Mouse (Mus musculus) ES-E14 (cell line): Measurements from ENCODE around the gene Rbpj. TPM values are rescaled to one million over a fixed set of nuclear protein-coding genes. Genes with fewer than 3 reads are reported as not detected.

Experiments used
- DNase-seq: peaks from one replicate; pipeline ENCODE4 v3.0.0-alpha.2; 2013; ENCODE audit warnings: low read depth, low spot score
- H3K27ac ChIP-seq: 2 replicates; pipeline ENCODE4 v1.5.1; 2012; ENCODE audit warnings: low read depth, mild to moderate bottlenecking, low read length, moderate library complexity, mixed read lengths; ENCODE audit not compliant: poor library complexity, insufficient read depth, severe bottlenecking
- H3K36me3 ChIP-seq: 2 replicates; pipeline ENCODE4 v1.6.1; 2012; ENCODE audit warnings: mild to moderate bottlenecking, low read length, moderate library complexity, mixed read lengths; ENCODE audit not compliant: control insufficient read depth, poor library complexity, insufficient read depth, severe bottlenecking
- H3K4me1 ChIP-seq, 2 experiments: fragments of 150-350 bp in 1 of 2; sonication (generic) in 1 of 2; 2 replicates each; pipeline ENCODE4 v1.6.1; 2012; ENCODE audit warnings: low read length in 2 of 2, mild to moderate bottlenecking in 1 of 2, mixed read lengths in 1 of 2; ENCODE audit not compliant: control insufficient read depth in 2 of 2, insufficient read depth in 2 of 2, poor library complexity in 1 of 2
- H3K4me3 ChIP-seq, 2 experiments: fragments of 150-350 bp in 1 of 2; sonication (generic) in 1 of 2; 2 replicates each; pipeline ENCODE4 v1.5.1; 2012; ENCODE audit warnings: low read length in 2 of 2, low read depth in 1 of 2, mild to moderate bottlenecking in 1 of 2, mixed read lengths in 1 of 2; ENCODE audit not compliant: insufficient read depth in 1 of 2, poor library complexity in 1 of 2, severe bottlenecking in 1 of 2
- H3K9ac ChIP-seq: 2 replicates; pipeline ENCODE4 v1.6.1; 2012; ENCODE audit warnings: low read depth, mild to moderate bottlenecking, low read length, mixed read lengths; ENCODE audit not compliant: poor library complexity, insufficient read depth, severe bottlenecking
- H3K9me3 ChIP-seq: fragments of 150-350 bp; sonication (generic); 2 replicates; pipeline ENCODE4 v1.6.1; 2012; ENCODE audit warnings: low read depth, mild to moderate bottlenecking, low read length; ENCODE audit not compliant: control insufficient read depth, insufficient read depth
- CHD2 ChIP-seq: IDR thresholded peaks from 2 replicates; pipeline ENCODE4 v1.6.1; 2014; ENCODE audit warnings: mild to moderate bottlenecking, low read depth, low read length, inconsistent platforms
- HCFC1 ChIP-seq: IDR thresholded peaks from 2 replicates; pipeline ENCODE4 v1.6.1; 2012; ENCODE audit warnings: low read length, inconsistent platforms, borderline replicate concordance; ENCODE audit not compliant: insufficient read depth
- MAFK ChIP-seq: IDR thresholded peaks from 2 replicates; pipeline ENCODE4 v1.6.1; 2014; ENCODE audit warnings: mild to moderate bottlenecking, low read depth, low read length, inconsistent platforms; ENCODE audit not compliant: insufficient read depth
- ZC3H11A ChIP-seq: IDR thresholded peaks from 2 replicates; pipeline ENCODE4 v1.6.1; 2012; ENCODE audit warnings: low read depth, mild to moderate bottlenecking, inconsistent platforms, low read length, borderline replicate concordance
- ZNF384 ChIP-seq: IDR thresholded peaks from 2 replicates; pipeline ENCODE4 v1.6.1; 2012; ENCODE audit warnings: low read depth, low read length, inconsistent platforms
- in situ Hi-C, 2 experiments: fragments of 600-800 bp; cut with MboI; formaldehyde crosslinking; loops; one replicate each; pipeline ENCODE4 v1.15.1; 2025; ENCODE audit warnings: low sequenced_read_pairs in 2 of 2, inconsistent platforms in 1 of 2; ENCODE audit not compliant: unreplicated experiment in 2 of 2
- total RNA-seq: library from RNA; depleted of rRNA; stranded (reverse); fragments of 300-350 nt; gene quantifications from 2 replicates; pipeline ENCODE4 v1.2.3, GENCODE M21; 2012

Gene Rbpj
- total RNA-seq, 1 experiment: 159 TPM

GRCm38 (mm10) chr5:53647358-53647757, 181.4 kb downstream of the Rbpj start:
- Histone ChIP-seq H3K27ac (no peak overlapping the region), H3K36me3 (peaks cover 28% of the 10 kb centered on the region), H3K4me1 (peaks cover 0 to 2% of the 10 kb centered on the region in 2 experiments; a peak in 2 of 4 replicates), H3K9me3 (no peaks in the 10 kb centered on the region), H3K4me3 (no peak overlapping the region), H3K9ac (no peak overlapping the region)
- no peak for DNase-seq
- TF ChIP-seq CHD2 (no peak), ZNF384 (no peak), MAFK (no peak), ZC3H11A (no peak), HCFC1 (no peak)
- in situ Hi-C loops: no loop called here

- no peak overlapping the region for H3K9ac ChIP-seq
- no peaks in the 10 kb centered on the region for H3K9me3 ChIP-seq
- H3K4me1 ChIP-seq: peaks cover 4 to 9% of the 10 kb centered on the region in 2 experiments; a peak in 2 of 4 replicates
- no peak for TF ChIP-seq MAFK
- DNase-seq: no peak
- H3K27ac ChIP-seq: no peak overlapping the region
- H3K4me3 ChIP-seq: no peak overlapping the region
- in situ Hi-C loops: no loop called here
- H3K36me3 ChIP-seq: peaks cover 27% of the 10 kb centered on the region
These were observed 190.6 kb downstream of the Rbpj start for GRCm38 (mm10) chr5:53656596-53656995.

GRCm38 (mm10) chr5:53657925-53658324, 192.0 kb downstream of the Rbpj start:
- no peak for TF ChIP-seq CHD2
- TF ChIP-seq ZC3H11A: peak; percentile 45; the same call in 1 of the 2 replicates
- no peak for DNase-seq
- H3K9ac ChIP-seq: no peak overlapping the region
- H3K9me3 ChIP-seq: no peaks in the 10 kb centered on the region
- peaks cover 20% of the 10 kb centered on the region for H3K36me3 ChIP-seq
- no peak overlapping the region for H3K4me3 ChIP-seq
- H3K4me1 ChIP-seq: peaks cover 4 to 9% of the 10 kb centered on the region in 2 experiments; a peak in 2 of 4 replicates
- no peak overlapping the region for H3K27ac ChIP-seq
- in situ Hi-C loops: no loop called here

- in situ Hi-C loops: no loop called here
- H3K9ac ChIP-seq: no peak overlapping the region
- TF ChIP-seq HCFC1: no peak
- TF ChIP-seq ZNF384: no peak
- peaks cover 12% of the 10 kb centered on the region for H3K36me3 ChIP-seq
- peaks cover 4 to 15% of the 10 kb centered on the region in 2 experiments; a peak in 3 of 4 replicates for H3K4me1 ChIP-seq
- DNase-seq: no peak
- no peak overlapping the region for H3K27ac ChIP-seq
- H3K9me3 ChIP-seq: no peaks in the 10 kb centered on the region
- no peak overlapping the region for H3K4me3 ChIP-seq
These were observed 195.6 kb downstream of the Rbpj start for GRCm38 (mm10) chr5:53661508-53661907.

GRCm38 (mm10) chr5:53662413-53662812, 196.5 kb downstream of the Rbpj start:
- Histone ChIP-seq H3K36me3 (peaks cover 9% of the 10 kb centered on the region), H3K9ac (no peak overlapping the region), H3K9me3 (no peaks in the 10 kb centered on the region), H3K27ac (no peak overlapping the region), H3K4me1 (peaks cover 4 to 17% of the 10 kb centered on the region in 2 experiments; a peak in 3 of 4 replicates), H3K4me3 (no peak overlapping the region)
- DNase-seq: no peak
- TF ChIP-seq ZNF384: no peak
- no peak for TF ChIP-seq MAFK
- TF ChIP-seq CHD2: no peak
- no peak for TF ChIP-seq HCFC1
- TF ChIP-seq ZC3H11A: no peak
- in situ Hi-C loops: no loop called here
